Mouse (Mus musculus): Measurements from ENCODE around the gene Pgls. TPM values are rescaled to one million over a fixed set of nuclear protein-coding genes. Genes with fewer than 3 reads are reported as not detected.
A peak's percentile ranks its signal among the peaks of the same experiment; 100 is the strongest.

Gene Pgls
- polyA plus RNA-seq (2014; fragmentation: Nextera tagmentation; extraction: Ambion mirVana), result 231 and 237 TPM in 2 replicates

DNA sequence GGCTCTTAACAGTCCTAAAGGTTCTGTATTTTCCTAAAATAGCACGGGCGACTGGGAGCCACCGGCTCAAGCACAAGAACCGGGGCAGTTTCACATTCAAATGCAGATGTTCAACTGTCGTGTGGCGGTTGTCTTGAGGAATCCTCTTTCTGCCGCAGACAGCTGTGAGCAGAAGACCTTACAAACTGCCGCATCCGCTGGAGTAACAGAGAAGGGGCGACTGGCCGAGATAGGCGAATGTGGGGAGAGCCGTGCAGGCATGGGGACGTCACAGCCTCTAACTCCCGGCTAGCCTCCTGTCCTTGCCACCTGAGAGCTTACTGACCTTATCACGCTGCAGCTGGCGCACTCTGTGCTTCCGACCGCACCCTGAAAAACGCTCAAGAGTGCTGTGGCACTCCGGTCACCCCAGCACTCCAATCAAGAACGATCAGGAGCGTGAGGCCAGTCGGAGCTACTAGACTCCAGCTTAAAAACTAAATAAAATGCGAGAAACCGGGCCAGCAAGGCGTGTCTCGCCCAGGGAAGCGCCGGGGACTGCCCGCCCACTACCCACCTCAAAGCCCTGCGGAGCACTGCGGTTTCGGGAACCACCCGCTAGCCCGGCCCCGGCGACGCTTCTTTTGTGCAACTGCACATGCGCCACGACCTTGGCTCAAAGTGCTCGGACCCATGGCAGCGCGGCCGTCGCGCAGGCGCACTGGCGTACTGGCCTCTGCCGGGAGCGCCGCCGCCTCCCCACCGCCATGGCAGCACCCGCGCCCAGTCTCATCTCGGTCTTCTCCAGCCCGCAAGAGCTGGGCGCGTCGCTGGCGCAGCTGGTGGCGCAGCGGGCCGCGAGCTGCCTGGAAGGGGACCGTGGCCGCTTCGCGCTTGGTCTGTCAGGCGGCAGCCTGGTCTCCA, at the start of gene Pgls:
Pgls (plus strand) TSS at position 706 of the 903 bp plus-strand sequence.
- H3K4me3 ChIP-seq (ENCODE audit: low read depth, low read length), result peak within 1 kb of the TSS; percentile 84
- peak within 1 kb of the TSS; percentile 94 for H3K9ac ChIP-seq (replicated peaks; ENCODE audit: low read length)
- DNase-seq (ENCODE audit: low spot score), result peak; percentile 96
- H3K4me2 ChIP-seq (ENCODE audit: low read depth, low read length), result peak within 1 kb of the TSS; percentile 78
- H3K27ac ChIP-seq (replicated peaks; ENCODE audit: low read depth, low read length), result peak within 1 kb of the TSS; percentile 94
- no peaks in the 10 kb centered on the region for H3K9me3 ChIP-seq (replicated peaks; ENCODE audit: control insufficient read depth, low read length)
- H3K4me1 ChIP-seq (ENCODE audit: control insufficient read depth, insufficient read depth, low read length), result peaks cover 3% of the 10 kb centered on the region; the same call in 1 of the 2 replicates
- under 1% methylated on average over 66 of the region's 71 CpGs for WGBS
- H3K27me3 ChIP-seq (ENCODE audit: control insufficient read depth, insufficient read depth, low read length), result no peaks in the 10 kb centered on the region
- H3K36me3 ChIP-seq (replicated peaks; ENCODE audit: control insufficient read depth, insufficient read depth, low read depth, low read length), result no peaks in the 10 kb centered on the region
- peak; percentile 78 for ATAC-seq (replicated peaks; ENCODE audit: insufficient number of reproducible peaks, low FRiP score, low TSS enrichment, low read depth)

DNA sequence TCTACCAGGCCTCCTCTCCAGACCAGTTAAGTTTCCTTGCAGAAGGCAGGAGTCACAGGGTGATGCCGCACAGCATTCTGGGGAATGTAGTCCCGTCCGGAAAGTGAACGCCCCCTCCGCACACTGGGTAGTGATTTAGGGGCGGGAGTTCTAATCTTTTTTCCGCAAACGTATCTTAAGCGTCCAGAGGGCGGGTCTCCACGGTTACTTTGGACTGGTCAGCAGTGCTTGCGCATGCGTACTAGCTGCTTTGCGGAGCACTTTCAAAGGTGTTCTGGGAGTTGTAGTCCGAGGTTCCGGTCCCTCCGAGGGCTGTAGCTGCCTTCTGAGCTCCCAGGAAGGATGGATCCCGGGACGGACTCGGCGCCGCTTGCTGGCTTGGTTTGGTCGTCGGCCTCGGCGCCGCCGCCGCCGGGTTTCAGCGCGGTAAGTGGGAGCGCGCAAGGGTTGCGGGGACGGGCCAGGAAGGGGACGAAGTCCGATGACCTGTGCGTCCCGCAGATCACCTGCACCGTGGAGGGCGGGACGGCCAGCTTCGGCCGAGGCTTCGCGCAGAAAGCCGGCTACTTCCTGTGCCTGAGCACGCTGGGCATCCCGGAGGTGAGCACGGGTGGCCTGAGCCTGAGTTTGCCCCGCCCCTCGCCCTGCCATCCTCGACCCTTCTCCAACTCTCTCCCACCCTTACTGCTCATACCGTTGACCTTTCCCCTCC, 49.2 kb upstream of the Pgls start, which contains the start of gene Mvb12a:
Mvb12a (plus strand) TSS at position 291 of the 712 bp plus-strand sequence.
- ATAC-seq (replicated peaks; ENCODE audit: insufficient number of reproducible peaks, low FRiP score, low TSS enrichment, low read depth) (peak; percentile 90), DNase-seq (ENCODE audit: low spot score) (peak; percentile 100)
- H3K9me3 ChIP-seq (replicated peaks; ENCODE audit: control insufficient read depth, low read length), result no peaks in the 10 kb centered on the region
- no peak within 1 kb of the TSS for H3K27ac ChIP-seq (replicated peaks; ENCODE audit: low read depth, low read length)
- H3K4me2 ChIP-seq (ENCODE audit: low read depth, low read length), result peak within 1 kb of the TSS; percentile 88
- no peaks in the 10 kb centered on the region for H3K27me3 ChIP-seq (ENCODE audit: control insufficient read depth, insufficient read depth, low read length)
- H3K4me1 ChIP-seq (ENCODE audit: control insufficient read depth, insufficient read depth, low read length), result no peaks in the 10 kb centered on the region
- H3K36me3 ChIP-seq (replicated peaks; ENCODE audit: control insufficient read depth, insufficient read depth, low read depth, low read length), result no peaks in the 10 kb centered on the region
- under 1% methylated on average over 55 of the region's 55 CpGs for WGBS
- H3K4me3 ChIP-seq (ENCODE audit: low read depth, low read length), result peak within 1 kb of the TSS; percentile 80
- H3K9ac ChIP-seq (replicated peaks; ENCODE audit: low read length), result peak within 1 kb of the TSS; percentile 75

DNA sequence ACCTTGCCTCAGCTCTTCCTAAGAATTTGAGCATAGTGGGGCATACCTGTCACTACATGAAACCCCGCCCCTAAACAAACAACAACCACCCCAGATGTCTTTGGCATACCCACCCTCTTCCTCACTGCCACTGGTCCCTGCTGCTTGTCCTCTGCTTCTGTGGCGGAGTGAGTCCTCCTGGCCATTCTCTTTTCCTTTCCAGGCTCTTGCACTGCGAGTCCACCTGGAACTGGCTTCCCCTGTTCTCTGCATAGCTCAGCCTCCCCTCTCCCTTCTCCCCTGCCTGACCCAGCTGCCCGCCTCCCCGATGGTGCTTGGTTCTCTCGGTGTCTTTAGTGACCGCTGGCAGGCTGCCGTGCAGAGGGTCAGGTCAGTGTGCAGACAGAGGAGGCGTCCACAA, 48.2 kb upstream of the Pgls start:
- 91% methylated on average over 9 of the region's 9 CpGs for WGBS
- no peak overlapping the region for H3K27ac ChIP-seq (replicated peaks; ENCODE audit: low read depth, low read length)
- no peak overlapping the region; the same call in none of the 2 replicates for H3K4me2 ChIP-seq (ENCODE audit: low read depth, low read length)
- H3K9ac ChIP-seq (replicated peaks; ENCODE audit: low read length), result no peak overlapping the region
- no peaks in the 10 kb centered on the region for H3K4me1 ChIP-seq (ENCODE audit: control insufficient read depth, insufficient read depth, low read length)
- H3K36me3 ChIP-seq (replicated peaks; ENCODE audit: control insufficient read depth, insufficient read depth, low read depth, low read length), result no peaks in the 10 kb centered on the region
- no peak for DNase-seq (ENCODE audit: low spot score)
- H3K9me3 ChIP-seq (replicated peaks; ENCODE audit: control insufficient read depth, low read length), result no peaks in the 10 kb centered on the region
- H3K4me3 ChIP-seq (ENCODE audit: low read depth, low read length), result peak overlapping the region; percentile 80; the same call in 1 of the 2 replicates
- ATAC-seq (replicated peaks; ENCODE audit: insufficient number of reproducible peaks, low FRiP score, low TSS enrichment, low read depth), result no peak
- H3K27me3 ChIP-seq (ENCODE audit: control insufficient read depth, insufficient read depth, low read length), result no peaks in the 10 kb centered on the region

DNA sequence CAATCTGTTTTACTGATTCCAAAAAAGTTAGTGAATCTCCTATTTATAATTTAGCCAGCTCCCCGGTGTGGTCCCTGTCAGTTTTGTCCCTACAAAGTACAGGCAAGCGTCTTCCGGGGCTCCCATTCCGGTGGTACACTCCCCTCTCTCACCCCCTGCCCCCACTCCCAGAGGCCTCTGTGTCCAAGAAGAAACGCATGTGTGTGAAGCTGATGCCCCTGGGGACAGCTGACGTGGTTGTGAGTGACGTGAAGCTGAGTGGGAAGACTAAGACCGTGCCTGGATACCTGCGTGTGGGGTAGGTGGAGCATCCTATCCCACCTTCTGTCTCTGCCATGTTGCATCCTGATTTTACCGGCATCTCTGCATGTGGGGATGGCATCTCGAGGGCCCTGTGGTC, 46.9 kb upstream of the Pgls start:
- no peaks in the 10 kb centered on the region for H3K27me3 ChIP-seq (ENCODE audit: control insufficient read depth, insufficient read depth, low read length)
- no peaks in the 10 kb centered on the region for H3K9me3 ChIP-seq (replicated peaks; ENCODE audit: control insufficient read depth, low read length)
- no peak for DNase-seq (ENCODE audit: low spot score)
- 89% methylated on average over 11 of the region's 11 CpGs for WGBS
- H3K4me3 ChIP-seq (ENCODE audit: low read depth, low read length), result no peak overlapping the region
- no peak overlapping the region for H3K4me2 ChIP-seq (ENCODE audit: low read depth, low read length)
- H3K36me3 ChIP-seq (replicated peaks; ENCODE audit: control insufficient read depth, insufficient read depth, low read depth, low read length), result no peaks in the 10 kb centered on the region
- H3K4me1 ChIP-seq (ENCODE audit: control insufficient read depth, insufficient read depth, low read length), result no peaks in the 10 kb centered on the region
- no peak for ATAC-seq (replicated peaks; ENCODE audit: insufficient number of reproducible peaks, low FRiP score, low TSS enrichment, low read depth)
- H3K9ac ChIP-seq (replicated peaks; ENCODE audit: low read length), result no peak overlapping the region
- H3K27ac ChIP-seq (replicated peaks; ENCODE audit: low read depth, low read length), result no peak overlapping the region

DNA sequence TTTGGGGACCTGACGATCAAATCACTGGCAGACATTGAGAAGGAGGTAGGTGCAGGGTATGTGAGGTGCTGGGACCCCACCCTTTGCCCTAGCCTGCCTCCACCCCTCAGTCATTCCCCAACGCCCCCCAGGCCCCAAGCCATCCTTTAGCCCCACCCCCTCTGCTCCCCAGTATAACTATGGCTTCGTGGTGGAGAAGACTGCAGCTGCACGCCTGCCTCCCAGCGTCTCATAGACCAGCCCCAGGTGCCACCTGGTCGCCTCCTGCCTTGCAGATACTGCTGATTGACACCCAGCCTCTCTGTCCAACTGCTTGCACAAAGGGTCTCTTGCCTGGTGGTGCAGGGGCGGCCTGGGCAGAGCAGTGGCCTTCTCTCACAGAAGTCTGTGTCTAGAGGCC, 44.4 kb upstream of the Pgls start:
- DNase-seq (ENCODE audit: low spot score) (no peak), ATAC-seq (replicated peaks; ENCODE audit: insufficient number of reproducible peaks, low FRiP score, low TSS enrichment, low read depth) (no peak)
- no peak overlapping the region for H3K4me3 ChIP-seq (ENCODE audit: low read depth, low read length)
- no peaks in the 10 kb centered on the region; the same call in 1 of the 2 replicates for H3K4me1 ChIP-seq (ENCODE audit: control insufficient read depth, insufficient read depth, low read length)
- WGBS, result 90% methylated on average over 7 of the region's 7 CpGs
- no peak overlapping the region for H3K9ac ChIP-seq (replicated peaks; ENCODE audit: low read length)
- H3K27me3 ChIP-seq (ENCODE audit: control insufficient read depth, insufficient read depth, low read length), result no peaks in the 10 kb centered on the region
- no peaks in the 10 kb centered on the region for H3K36me3 ChIP-seq (replicated peaks; ENCODE audit: control insufficient read depth, insufficient read depth, low read depth, low read length)
- no peaks in the 10 kb centered on the region for H3K9me3 ChIP-seq (replicated peaks; ENCODE audit: control insufficient read depth, low read length)
- H3K4me2 ChIP-seq (ENCODE audit: low read depth, low read length), result no peak overlapping the region
- no peak overlapping the region for H3K27ac ChIP-seq (replicated peaks; ENCODE audit: low read depth, low read length)

DNA sequence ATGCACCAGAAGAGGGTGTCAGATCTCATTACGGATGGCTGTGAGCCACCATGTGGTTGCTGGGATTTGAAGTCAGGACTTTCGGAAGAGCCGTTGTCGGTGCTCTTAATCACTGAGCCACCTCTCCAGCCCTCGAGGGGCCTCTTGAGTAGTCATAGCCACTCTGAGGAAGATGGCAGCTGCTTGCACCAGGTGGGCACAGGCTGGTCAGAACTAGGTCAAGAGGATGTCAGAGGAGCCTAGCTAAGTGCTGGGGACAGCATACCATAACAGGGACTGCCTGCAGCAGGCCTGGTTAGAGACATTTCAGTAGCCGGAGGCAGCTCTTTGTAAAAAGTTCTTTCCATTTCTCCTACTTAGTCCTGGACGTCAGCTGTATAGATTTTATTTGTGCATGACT, 41.2 kb upstream of the Pgls start:
- 63% methylated on average over 7 of the region's 7 CpGs for WGBS
- H3K4me1 ChIP-seq (ENCODE audit: control insufficient read depth, insufficient read depth, low read length), result no peaks in the 10 kb centered on the region; the same call in 1 of the 2 replicates
- ATAC-seq (replicated peaks; ENCODE audit: insufficient number of reproducible peaks, low FRiP score, low TSS enrichment, low read depth), result no peak

DNA sequence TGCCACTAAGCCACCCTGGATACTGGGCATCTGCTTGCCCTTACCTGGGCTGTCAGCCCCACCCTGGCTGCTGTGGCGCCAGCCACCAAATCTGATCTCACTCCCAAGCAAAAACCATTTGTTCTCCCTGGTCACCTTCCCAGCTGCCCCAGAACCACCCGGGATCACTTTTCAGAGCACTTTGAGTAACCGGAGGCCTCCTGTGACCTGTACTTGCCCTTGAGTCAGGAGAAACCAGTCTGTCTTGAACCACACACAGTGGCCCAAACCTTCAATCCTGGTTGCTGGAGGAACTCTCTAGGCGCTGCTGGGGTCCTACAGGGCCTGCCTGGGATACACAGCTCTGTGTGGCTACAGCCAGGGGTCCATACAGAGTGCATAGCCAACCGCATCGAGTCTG, 39.2 kb upstream of the Pgls start:
- DNase-seq (ENCODE audit: low spot score), result no peak
- H3K4me1 ChIP-seq (ENCODE audit: control insufficient read depth, insufficient read depth, low read length), result no peaks in the 10 kb centered on the region; the same call in 1 of the 2 replicates
- no peak overlapping the region for H3K9ac ChIP-seq (replicated peaks; ENCODE audit: low read length)
- no peak overlapping the region for H3K27ac ChIP-seq (replicated peaks; ENCODE audit: low read depth, low read length)
- peaks cover 13% of the 10 kb centered on the region for H3K27me3 ChIP-seq (ENCODE audit: control insufficient read depth, insufficient read depth, low read length)
- H3K9me3 ChIP-seq (replicated peaks; ENCODE audit: control insufficient read depth, low read length), result no peaks in the 10 kb centered on the region
- no peak for ATAC-seq (replicated peaks; ENCODE audit: insufficient number of reproducible peaks, low FRiP score, low TSS enrichment, low read depth)
- 45% methylated on average over 6 of the region's 6 CpGs for WGBS
- no peak overlapping the region for H3K4me2 ChIP-seq (ENCODE audit: low read depth, low read length)
- no peak overlapping the region for H3K4me3 ChIP-seq (ENCODE audit: low read depth, low read length)
- no peaks in the 10 kb centered on the region for H3K36me3 ChIP-seq (replicated peaks; ENCODE audit: control insufficient read depth, insufficient read depth, low read depth, low read length)

More for the DNA sequence above, 41.2 kb upstream of the Pgls start:
- no peak overlapping the region for H3K4me3 ChIP-seq (ENCODE audit: low read depth, low read length)
- H3K9me3 ChIP-seq (replicated peaks; ENCODE audit: control insufficient read depth, low read length), result no peaks in the 10 kb centered on the region
- H3K27ac ChIP-seq (replicated peaks; ENCODE audit: low read depth, low read length), result no peak overlapping the region
- no peaks in the 10 kb centered on the region for H3K36me3 ChIP-seq (replicated peaks; ENCODE audit: control insufficient read depth, insufficient read depth, low read depth, low read length)
- H3K4me2 ChIP-seq (ENCODE audit: low read depth, low read length), result no peak overlapping the region
- H3K9ac ChIP-seq (replicated peaks; ENCODE audit: low read length), result no peak overlapping the region
- no peak for DNase-seq (ENCODE audit: low spot score)
- no peaks in the 10 kb centered on the region; the same call in 1 of the 2 replicates for H3K27me3 ChIP-seq (ENCODE audit: control insufficient read depth, insufficient read depth, low read length)
